Mouse (Mus musculus) lung, postnatal 0 days (tissue): ENCODE results near the gene Elavl3. TPM values are rescaled to one million over a fixed set of nuclear protein-coding genes. Genes with fewer than 3 reads are reported as not detected.
"Not testable (repeated sequence)": the region's sequence is repeated elsewhere in the genome, so short reads cannot be mapped to it uniquely, and the experiment has no call there.

Source experiments
- ATAC-seq: fragments of 200-750 bp; cut with Nextera tagmentation; 2 replicates; pipeline ENCODE4 v1.8.0; 2017; ENCODE audit warnings: moderate library complexity
- DNase-seq: peaks from one replicate; pipeline ENCODE4 v3.0.0-alpha.2; 2016; ENCODE audit warnings: low spot score
- H3K27ac ChIP-seq: fragments of 300-500 bp; sonication (generic); 2 replicates; pipeline ENCODE4 v1.5.1; 2014; ENCODE audit warnings: antibody characterized with exemption, mild to moderate bottlenecking, low read length, mixed read lengths
- H3K27me3 ChIP-seq: fragments of 300-500 bp; sonication (generic); replicated peaks from 2 replicates; pipeline ENCODE4 v1.6.1; 2014; ENCODE audit warnings: low read length, mixed read lengths; ENCODE audit not compliant: insufficient read depth
- H3K36me3 ChIP-seq: fragments of 300-500 bp; sonication (generic); 2 replicates; pipeline ENCODE4 v1.6.1; 2014; ENCODE audit warnings: low read length, mixed read lengths; ENCODE audit not compliant: insufficient read depth
- H3K4me1 ChIP-seq: fragments of 300-500 bp; sonication (generic); 2 replicates; pipeline ENCODE4 v1.6.1; 2014; ENCODE audit warnings: antibody characterized with exemption, low read depth, low read length, mixed read lengths; ENCODE audit not compliant: insufficient read depth
- H3K4me2 ChIP-seq: fragments of 300-500 bp; sonication (generic); replicated peaks from 2 replicates; pipeline ENCODE4 v1.6.1; 2014; ENCODE audit warnings: low read depth, mild to moderate bottlenecking, low read length, moderate library complexity, mixed read lengths
- H3K4me3 ChIP-seq: fragments of 300-500 bp; sonication (generic); 2 replicates; pipeline ENCODE4 v1.5.1; 2014; ENCODE audit warnings: low read depth, low read length
- H3K9ac ChIP-seq: fragments of 300-500 bp; sonication (generic); replicated peaks from 2 replicates; pipeline ENCODE4 v1.6.1; 2014; ENCODE audit warnings: low read depth, mild to moderate bottlenecking
- H3K9me3 ChIP-seq: fragments of 300-500 bp; sonication (generic); 2 replicates; pipeline ENCODE4 v1.6.1; 2016; ENCODE audit warnings: low read length, mixed read lengths
- CTCF ChIP-seq: IDR thresholded peaks from 2 replicates; pipeline ENCODE4 v1.5.1; 2016; ENCODE audit warnings: antibody characterized with exemption, mild to moderate bottlenecking
- EP300 ChIP-seq: IDR thresholded peaks from 2 replicates; pipeline ENCODE4 v1.6.1; 2016; ENCODE audit warnings: antibody characterized with exemption, mild to moderate bottlenecking, control low read depth
- WGBS: fragments of 180-500 bp; shearing (Covaris S2); extraction: QIAGEN DNeasy Blood & Tissue Kit; methylation state at CpG from one replicate; pipeline ENCODE4 v1.1.7; 2014; 5-methylcytosine and 5-hydroxymethylcytosine counted together
- polyA plus RNA-seq: library from polyadenylated mRNA; unstranded; fragments of >200 nt; fragmentation: Nextera tagmentation; extraction: Ambion mirVana; gene quantifications from 2 replicates; pipeline ENCODE4 v1.2.1, GENCODE M21; 2015

Elavl3 gene
- polyA plus RNA-seq, 1 experiment from 2014 or later: 0.04 TPM

DNA sequence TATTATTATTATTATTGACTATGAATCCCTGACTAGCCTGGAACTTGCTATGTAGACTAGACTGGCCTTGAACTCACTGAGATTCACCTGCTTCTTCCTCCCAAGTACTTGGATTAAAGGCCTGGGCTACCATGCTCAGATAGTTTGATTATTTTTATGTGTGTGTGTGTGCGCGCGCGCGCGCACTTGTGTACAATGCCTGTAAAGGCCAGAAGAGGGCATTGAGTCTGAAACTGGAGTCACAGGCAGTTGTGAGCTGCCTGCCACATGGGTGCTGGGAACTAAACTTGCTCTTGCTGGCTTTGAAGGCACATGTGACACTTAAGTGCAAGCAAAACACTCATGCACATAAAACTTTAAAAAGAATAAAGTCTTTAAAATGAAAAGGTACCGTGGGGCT, 37.5 kb upstream of the Elavl3 start:
- no peaks in the 10 kb centered on the region for H3K27me3 ChIP-seq
- no peaks in the 10 kb centered on the region for H3K9me3 ChIP-seq
- no peak for TF ChIP-seq CTCF
- TF ChIP-seq EP300: no peak
- H3K9ac ChIP-seq: no peak overlapping the region
- H3K4me3 ChIP-seq: no peak overlapping the region
- H3K27ac ChIP-seq: no peak overlapping the region
- no peak overlapping the region for H3K4me2 ChIP-seq
- no peak for DNase-seq
- H3K4me1 ChIP-seq: no peaks in the 10 kb centered on the region
- ATAC-seq: no peak
- H3K36me3 ChIP-seq: no peaks in the 10 kb centered on the region
- 97% methylated on average over 7 of the region's 7 CpGs for WGBS

DNA sequence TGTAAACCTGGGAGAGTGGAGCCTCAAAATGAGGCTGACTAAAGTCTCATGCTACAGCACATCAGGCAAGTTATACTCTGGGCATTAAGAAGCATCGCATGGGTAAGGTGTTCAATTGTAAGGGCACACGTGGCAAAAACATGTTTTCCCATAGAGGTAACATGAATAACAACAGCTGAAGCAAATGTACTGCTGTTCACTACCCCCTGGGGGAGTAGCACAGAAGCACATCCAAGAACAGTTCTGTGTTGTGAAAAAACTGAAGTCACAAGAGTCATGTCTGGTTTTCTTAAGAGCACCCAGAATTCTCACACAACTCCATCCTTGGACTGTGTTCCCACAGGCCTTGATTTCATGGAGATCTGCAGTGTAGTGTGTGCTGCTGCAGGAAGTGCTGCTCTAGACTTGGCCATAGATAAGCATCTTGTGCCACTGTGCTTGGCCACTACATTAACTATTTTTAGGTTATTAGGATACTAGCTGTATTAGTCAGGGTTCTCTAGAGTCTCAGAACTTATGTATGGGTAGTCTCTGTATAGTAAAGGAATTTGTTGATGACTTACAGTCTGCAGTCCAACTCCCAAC, 35.3 kb upstream of the Elavl3 start:
- Histone ChIP-seq H3K9ac (no peak overlapping the region), H3K4me3 (no peak overlapping the region), H3K4me1 (no peaks in the 10 kb centered on the region), H3K4me2 (no peak overlapping the region), H3K9me3 (no peaks in the 10 kb centered on the region), H3K27me3 (no peaks in the 10 kb centered on the region), H3K36me3 (no peaks in the 10 kb centered on the region), H3K27ac (no peak overlapping the region)
- ATAC-seq: no peak
- 76% methylated on average over 2 of the region's 2 CpGs for WGBS
- TF ChIP-seq CTCF (no peak), EP300 (no peak)
- DNase-seq: no peak

DNA sequence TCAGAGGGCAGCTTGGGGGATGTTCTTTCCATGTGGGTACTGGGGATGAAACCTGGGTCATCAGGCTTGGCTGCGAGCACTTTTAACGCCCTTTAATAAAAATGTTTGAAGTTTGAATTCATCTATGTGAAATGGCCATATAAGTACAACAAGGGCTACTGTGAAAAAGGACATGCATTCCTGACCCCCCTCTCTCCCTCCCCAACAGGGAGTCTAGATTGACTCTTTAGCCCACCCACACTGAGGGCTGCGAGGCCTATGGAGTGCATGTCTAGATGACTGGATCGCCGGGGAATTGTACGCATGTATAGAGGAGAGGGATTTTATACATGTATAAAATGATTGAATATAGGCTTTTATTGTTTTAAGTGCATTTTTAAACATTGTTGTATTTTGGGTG, 34.2 kb upstream of the Elavl3 start:
- H3K27me3 ChIP-seq: no peaks in the 10 kb centered on the region
- no peaks in the 10 kb centered on the region for H3K4me1 ChIP-seq
- peak overlapping the region; percentile 68 for H3K9ac ChIP-seq
- no peak for TF ChIP-seq EP300
- TF ChIP-seq CTCF: no peak
- ATAC-seq: no peak; the same call in 1 of the 2 replicates
- no peaks in the 10 kb centered on the region for H3K9me3 ChIP-seq
- peak overlapping the region; percentile 75; the same call in 1 of the 2 replicates for H3K4me3 ChIP-seq
- H3K4me2 ChIP-seq: peak overlapping the region; percentile 78
- H3K27ac ChIP-seq: peak overlapping the region; percentile 78
- WGBS: 43% methylated on average over 6 of the region's 6 CpGs
- peak; percentile 45 for DNase-seq
- no peaks in the 10 kb centered on the region for H3K36me3 ChIP-seq

DNA sequence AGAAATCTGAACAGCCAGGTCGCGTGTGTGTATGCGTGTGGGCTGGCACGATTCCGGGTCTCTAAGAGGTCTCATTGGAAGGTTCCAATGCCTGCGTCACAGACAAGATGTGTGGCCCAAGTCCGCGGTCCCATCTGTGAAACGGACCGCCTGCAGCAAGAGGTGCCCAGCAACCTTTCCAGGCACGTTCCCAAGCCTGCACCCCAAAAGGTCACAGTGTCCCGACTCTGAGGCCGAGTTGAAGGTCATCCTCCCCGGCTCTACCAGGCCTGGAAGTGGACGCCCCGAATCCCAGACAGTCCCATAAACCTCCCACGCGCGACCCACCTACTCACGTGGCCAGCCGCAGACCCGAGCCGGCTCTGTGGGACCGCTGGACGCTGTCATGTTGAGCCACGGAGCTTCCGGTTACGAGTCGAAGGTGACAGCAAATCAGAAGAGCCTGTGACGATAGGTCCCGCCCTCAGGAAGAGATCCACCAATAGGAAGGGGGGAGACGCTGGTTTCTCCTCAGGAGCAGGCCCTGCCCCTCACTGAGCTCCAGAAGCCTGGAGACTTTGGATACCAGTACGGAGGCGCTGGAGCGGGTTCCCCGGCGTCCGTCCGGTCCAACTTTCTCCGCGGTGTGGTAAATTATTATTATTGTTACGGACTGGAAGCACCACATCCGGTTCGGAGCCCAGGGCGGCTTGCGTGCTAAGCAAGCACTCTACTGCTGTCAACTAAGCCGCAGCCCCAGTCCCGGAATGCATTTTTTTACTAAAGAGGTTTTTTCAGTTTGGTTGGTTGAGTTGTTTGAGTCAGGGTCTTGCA, 33.4 kb upstream of the Elavl3 start, which contains the start of gene Ecsit:
TSS of gene Ecsit (minus strand) at position 417 of the 813 bp plus-strand sequence.
- WGBS: under 1% methylated on average over 48 of the region's 48 CpGs
- Histone ChIP-seq H3K27ac (peak within 1 kb of the TSS; percentile 78), H3K9ac (peak within 1 kb of the TSS; percentile 68), H3K4me1 (no peaks in the 10 kb centered on the region), H3K4me2 (peak within 1 kb of the TSS; percentile 78), H3K4me3 (peak within 1 kb of the TSS; percentile 75), H3K27me3 (no peaks in the 10 kb centered on the region), H3K9me3 (no peaks in the 10 kb centered on the region), H3K36me3 (no peaks in the 10 kb centered on the region)
- TF ChIP-seq EP300 (no peak), CTCF (no peak)
- ATAC-seq: peak; percentile 99
- DNase-seq: peak; percentile 99

DNA sequence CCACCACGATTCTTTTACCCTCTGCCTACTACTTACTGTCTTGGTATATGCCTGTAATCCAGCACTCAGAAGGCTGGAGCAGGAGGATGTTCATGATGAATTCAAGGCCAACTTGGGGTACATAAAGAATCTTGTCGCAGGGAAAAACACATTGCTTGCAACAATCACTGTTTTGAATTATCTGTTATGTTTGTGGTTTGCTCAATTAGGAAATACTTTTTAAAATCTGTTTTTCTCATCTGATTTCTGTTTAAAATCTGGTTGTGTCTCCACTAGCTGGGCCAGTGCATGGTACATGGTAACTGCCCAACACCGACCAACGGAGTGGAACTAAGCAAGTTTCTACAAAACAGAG, 32.8 kb upstream of the Elavl3 start:
- peak overlapping the region; percentile 75 for H3K4me3 ChIP-seq
- no peak for DNase-seq
- H3K27me3 ChIP-seq: no peaks in the 10 kb centered on the region
- ATAC-seq: no peak
- TF ChIP-seq EP300 (no peak), CTCF (no peak)
- no peak overlapping the region for H3K27ac ChIP-seq
- 27% methylated on average over 4 of the region's 4 CpGs for WGBS
- no peaks in the 10 kb centered on the region for H3K36me3 ChIP-seq
- H3K9me3 ChIP-seq: no peaks in the 10 kb centered on the region
- peak overlapping the region; percentile 78 for H3K4me2 ChIP-seq
- H3K4me1 ChIP-seq: no peaks in the 10 kb centered on the region
- peak overlapping the region; percentile 68 for H3K9ac ChIP-seq

DNA sequence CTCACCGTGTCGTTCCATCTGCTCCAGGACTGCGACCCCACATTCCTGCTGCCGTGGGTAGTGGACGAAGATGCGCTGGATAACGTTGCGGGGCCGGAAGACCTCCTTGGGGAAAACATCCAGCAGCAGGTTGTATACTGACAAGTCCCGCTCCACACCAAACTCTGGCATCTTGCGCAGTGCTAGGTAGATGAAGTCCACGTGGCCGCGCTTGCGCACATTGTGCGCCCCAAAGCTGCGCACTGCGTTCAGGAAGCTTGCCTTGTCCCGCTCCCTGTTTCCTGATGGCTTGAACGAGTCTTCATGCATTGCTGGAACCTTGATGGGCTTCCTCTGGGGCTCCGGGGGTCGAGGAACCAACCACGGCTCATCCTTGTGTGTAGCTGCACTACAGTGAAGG, 24.4 kb upstream of the Elavl3 start:
- no peak overlapping the region for H3K9ac ChIP-seq
- H3K9me3 ChIP-seq: no peaks in the 10 kb centered on the region
- H3K4me1 ChIP-seq: no peaks in the 10 kb centered on the region
- H3K27ac ChIP-seq: no peak overlapping the region
- no peaks in the 10 kb centered on the region for H3K27me3 ChIP-seq
- TF ChIP-seq EP300: no peak
- TF ChIP-seq CTCF: no peak
- ATAC-seq: no peak
- no peak overlapping the region for H3K4me2 ChIP-seq
- DNase-seq: no peak
- WGBS: 90% methylated on average over 23 of the region's 23 CpGs
- no peaks in the 10 kb centered on the region; the same call in 1 of the 2 replicates for H3K36me3 ChIP-seq
- no peak overlapping the region for H3K4me3 ChIP-seq

DNA sequence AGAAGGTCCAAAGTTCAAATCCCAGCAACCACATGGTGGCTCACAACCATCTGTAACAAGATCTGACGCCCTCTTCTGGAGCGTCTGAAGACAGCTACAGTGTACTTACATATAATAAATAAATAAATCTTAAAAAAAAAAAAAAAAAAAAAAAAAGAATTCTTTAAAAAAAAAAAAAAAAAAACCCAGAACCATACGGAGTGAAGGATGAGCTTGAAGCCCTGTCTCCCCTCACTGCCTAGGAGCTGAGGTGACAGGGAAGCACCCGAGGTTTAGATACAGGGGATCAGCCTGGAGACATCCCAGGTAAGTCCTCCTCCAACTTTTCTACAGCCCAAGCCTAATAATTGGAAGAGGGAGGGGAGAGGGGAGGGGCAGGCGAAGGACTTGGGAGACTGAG, 24.0 kb upstream of the Elavl3 start:
- not testable (repeated sequence) for H3K27me3 ChIP-seq, ATAC-seq, H3K36me3 ChIP-seq, H3K9ac ChIP-seq, H3K4me2 ChIP-seq, H3K4me3 ChIP-seq, H3K4me1 ChIP-seq, H3K27ac ChIP-seq, H3K9me3 ChIP-seq, DNase-seq
- 83% methylated on average over 5 of the region's 5 CpGs for WGBS
